Mouse (Mus musculus): ENCODE results near the gene Slc12a3. TPM values are rescaled to one million over a fixed set of nuclear protein-coding genes. Genes with fewer than 3 reads are reported as not detected.

Slc12a3 gene
- 0.08 and 0.09 TPM in 2 replicates for polyA plus RNA-seq (2015; fragmentation: Nextera tagmentation; extraction: Ambion mirVana)

GRCm38 (mm10) chr8:94328932-94329728 is at the start of gene Slc12a3:
TSS of gene Slc12a3 (plus strand) at chr8:94329201.
- Histone ChIP-seq H3K4me2 (no peak within 1 kb of the TSS), H3K4me1 (no peaks in the 10 kb centered on the region), H3K27ac (no peak within 1 kb of the TSS), H3K36me3 (no peaks in the 10 kb centered on the region), H3K9ac (no peak within 1 kb of the TSS), H3K9me3 (no peaks in the 10 kb centered on the region), H3K4me3 (replicated peaks) (no peak within 1 kb of the TSS), H3K27me3 (replicated peaks) (no peaks in the 10 kb centered on the region)
- 78% methylated on average over 21 of the region's 21 CpGs for WGBS
- ATAC-seq (ENCODE audit: insufficient read depth, low FRiP score, low read depth): no peak

- Histone ChIP-seq H3K9me3 (no peaks in the 10 kb centered on the region), H3K36me3 (no peaks in the 10 kb centered on the region), H3K9ac (no peak overlapping the region), H3K27ac (no peak overlapping the region), H3K4me1 (no peaks in the 10 kb centered on the region), H3K27me3 (replicated peaks) (no peaks in the 10 kb centered on the region), H3K4me3 (replicated peaks) (no peak overlapping the region), H3K4me2 (no peak overlapping the region)
- ATAC-seq (ENCODE audit: insufficient read depth, low FRiP score, low read depth): no peak
- 59% methylated on average over 5 of the region's 5 CpGs for WGBS
Measured at GRCm38 (mm10) chr8:94280001-94280613, 48.9 kb upstream of the Slc12a3 start.

GRCm38 (mm10) chr8:94282453-94282985 is 46.5 kb upstream of the Slc12a3 start:
- ATAC-seq (ENCODE audit: insufficient read depth, low FRiP score, low read depth): no peak
- no peak overlapping the region for H3K9ac ChIP-seq
- no peak overlapping the region for H3K4me2 ChIP-seq
- H3K9me3 ChIP-seq: no peaks in the 10 kb centered on the region
- H3K36me3 ChIP-seq: no peaks in the 10 kb centered on the region
- no peaks in the 10 kb centered on the region for H3K4me1 ChIP-seq
- H3K27me3 ChIP-seq (replicated peaks): no peaks in the 10 kb centered on the region
- no peak overlapping the region for H3K4me3 ChIP-seq (replicated peaks)
- 85% methylated on average over 3 of the region's 3 CpGs for WGBS
- no peak overlapping the region for H3K27ac ChIP-seq

- Histone ChIP-seq H3K36me3 (no peaks in the 10 kb centered on the region), H3K9me3 (no peaks in the 10 kb centered on the region), H3K4me3 (replicated peaks) (no peak overlapping the region), H3K27me3 (replicated peaks) (no peaks in the 10 kb centered on the region), H3K4me1 (no peaks in the 10 kb centered on the region), H3K4me2 (no peak overlapping the region), H3K27ac (no peak overlapping the region), H3K9ac (no peak overlapping the region)
- 84% methylated on average over 7 of the region's 7 CpGs for WGBS
- no peak for ATAC-seq (ENCODE audit: insufficient read depth, low FRiP score, low read depth)
Measured at GRCm38 (mm10) chr8:94284204-94284603, 44.8 kb upstream of the Slc12a3 start.

- Histone ChIP-seq H3K27me3 (replicated peaks) (no peaks in the 10 kb centered on the region), H3K36me3 (no peaks in the 10 kb centered on the region), H3K4me2 (no peak overlapping the region), H3K9me3 (no peaks in the 10 kb centered on the region), H3K4me1 (no peaks in the 10 kb centered on the region), H3K27ac (no peak overlapping the region), H3K9ac (no peak overlapping the region), H3K4me3 (replicated peaks) (no peak overlapping the region)
- no peak for ATAC-seq (ENCODE audit: insufficient read depth, low FRiP score, low read depth)
- WGBS: 88% methylated on average over 5 of the region's 5 CpGs
Measured at GRCm38 (mm10) chr8:94290606-94291005, 38.4 kb upstream of the Slc12a3 start.

GRCm38 (mm10) chr8:94292072-94292471 is 36.9 kb upstream of the Slc12a3 start:
- ATAC-seq (ENCODE audit: insufficient read depth, low FRiP score, low read depth): no peak
- no peak overlapping the region for H3K4me3 ChIP-seq (replicated peaks)
- no peaks in the 10 kb centered on the region for H3K4me1 ChIP-seq
- H3K9me3 ChIP-seq: no peaks in the 10 kb centered on the region
- no peaks in the 10 kb centered on the region for H3K27me3 ChIP-seq (replicated peaks)
- no peak overlapping the region for H3K9ac ChIP-seq
- H3K36me3 ChIP-seq: no peaks in the 10 kb centered on the region
- H3K27ac ChIP-seq: no peak overlapping the region
- H3K4me2 ChIP-seq: no peak overlapping the region
- WGBS: 65% methylated on average over 6 of the region's 6 CpGs

- no peaks in the 10 kb centered on the region for H3K27me3 ChIP-seq (replicated peaks)
- 88% methylated on average over 8 of the region's 8 CpGs for WGBS
- no peak overlapping the region for H3K27ac ChIP-seq
- no peak for ATAC-seq (ENCODE audit: insufficient read depth, low FRiP score, low read depth)
- H3K4me2 ChIP-seq: no peak overlapping the region
- no peak overlapping the region for H3K4me3 ChIP-seq (replicated peaks)
- no peaks in the 10 kb centered on the region for H3K4me1 ChIP-seq
- H3K9ac ChIP-seq: no peak overlapping the region
- no peaks in the 10 kb centered on the region for H3K9me3 ChIP-seq
- H3K36me3 ChIP-seq: no peaks in the 10 kb centered on the region
Measured at GRCm38 (mm10) chr8:94292626-94293025, 36.4 kb upstream of the Slc12a3 start.

GRCm38 (mm10) chr8:94295687-94296086 is 33.3 kb upstream of the Slc12a3 start:
- no peak for ATAC-seq (ENCODE audit: insufficient read depth, low FRiP score, low read depth)
- H3K9ac ChIP-seq: no peak overlapping the region
- H3K36me3 ChIP-seq: no peaks in the 10 kb centered on the region
- no peaks in the 10 kb centered on the region for H3K9me3 ChIP-seq
- H3K27me3 ChIP-seq (replicated peaks): no peaks in the 10 kb centered on the region
- no peak overlapping the region for H3K4me3 ChIP-seq (replicated peaks)
- no peak overlapping the region for H3K27ac ChIP-seq
- no peaks in the 10 kb centered on the region for H3K4me1 ChIP-seq
- H3K4me2 ChIP-seq: no peak overlapping the region
- WGBS: 66% methylated on average over 6 of the region's 6 CpGs

GRCm38 (mm10) chr8:94296312-94296991 is 32.5 kb upstream of the Slc12a3 start:
- H3K27me3 ChIP-seq (replicated peaks): no peaks in the 10 kb centered on the region
- H3K4me1 ChIP-seq: no peaks in the 10 kb centered on the region
- H3K4me3 ChIP-seq (replicated peaks): no peak overlapping the region
- no peak for ATAC-seq (ENCODE audit: insufficient read depth, low FRiP score, low read depth)
- H3K27ac ChIP-seq: no peak overlapping the region
- H3K9me3 ChIP-seq: no peaks in the 10 kb centered on the region
- WGBS: 71% methylated on average over 9 of the region's 9 CpGs
- H3K36me3 ChIP-seq: 0 out of 2 replicates have a peak, but pooled peaks cover 4% of the 10 kb centered on the region
- no peak overlapping the region for H3K9ac ChIP-seq
- H3K4me2 ChIP-seq: no peak overlapping the region

GRCm38 (mm10) chr8:94297101-94297500 is 31.9 kb upstream of the Slc12a3 start:
- ATAC-seq (ENCODE audit: insufficient read depth, low FRiP score, low read depth): no peak
- H3K4me2 ChIP-seq: no peak overlapping the region
- 0 out of 2 replicates have a peak, but pooled peaks cover 4% of the 10 kb centered on the region for H3K36me3 ChIP-seq
- H3K9ac ChIP-seq: no peak overlapping the region
- H3K27me3 ChIP-seq (replicated peaks): no peaks in the 10 kb centered on the region
- H3K4me1 ChIP-seq: no peaks in the 10 kb centered on the region
- H3K9me3 ChIP-seq: no peaks in the 10 kb centered on the region
- WGBS: 77% methylated on average over 6 of the region's 6 CpGs
- no peak overlapping the region for H3K4me3 ChIP-seq (replicated peaks)
- no peak overlapping the region for H3K27ac ChIP-seq

- no peaks in the 10 kb centered on the region for H3K9me3 ChIP-seq
- H3K4me3 ChIP-seq (replicated peaks): no peak overlapping the region
- 65% methylated on average over 4 of the region's 4 CpGs for WGBS
- no peak overlapping the region; the same call in 1 of the 2 replicates for H3K27ac ChIP-seq
- H3K4me1 ChIP-seq: no peaks in the 10 kb centered on the region
- no peak for ATAC-seq (ENCODE audit: insufficient read depth, low FRiP score, low read depth)
- no peaks in the 10 kb centered on the region for H3K27me3 ChIP-seq (replicated peaks)
- peaks cover 6% of the 10 kb centered on the region; the same call in 1 of the 2 replicates for H3K36me3 ChIP-seq
- H3K4me2 ChIP-seq: no peak overlapping the region
- H3K9ac ChIP-seq: no peak overlapping the region
Measured at GRCm38 (mm10) chr8:94300809-94301208, 28.2 kb upstream of the Slc12a3 start.

GRCm38 (mm10) chr8:94304412-94304811 is 24.6 kb upstream of the Slc12a3 start:
- no peak for ATAC-seq (ENCODE audit: insufficient read depth, low FRiP score, low read depth)
- H3K9ac ChIP-seq: no peak overlapping the region

More at GRCm38 (mm10) chr8:94304412-94304811, 24.6 kb upstream of the Slc12a3 start:
- no peaks in the 10 kb centered on the region for H3K27me3 ChIP-seq (replicated peaks)
- H3K36me3 ChIP-seq: peaks cover 27% of the 10 kb centered on the region; the same call in 1 of the 2 replicates
- no peak overlapping the region for H3K27ac ChIP-seq
- WGBS: 90% methylated on average over 2 of the region's 2 CpGs
- no peaks in the 10 kb centered on the region for H3K4me1 ChIP-seq
- no peaks in the 10 kb centered on the region for H3K9me3 ChIP-seq
- no peak overlapping the region for H3K4me2 ChIP-seq
- no peak overlapping the region for H3K4me3 ChIP-seq (replicated peaks)
